Mouse (Mus musculus) brain, embryonic 14.5 days (tissue): ENCODE data around the gene Gas7.

Source experiments
- CTCF ChIP-seq: fragments of 200-500 bp; IDR thresholded peaks from 2 replicates; pipeline ENCODE4 v1.5.1; 2012; ENCODE audit warnings: inconsistent platforms, mild to moderate bottlenecking, moderate library complexity, borderline replicate concordance; ENCODE audit not compliant: insufficient read depth, insufficient read length; ENCODE audit errors: extremely low read depth
- POLR2A ChIP-seq: fragments of 200-500 bp; IDR thresholded peaks from 2 replicates; pipeline ENCODE4 v1.6.1; 2012; ENCODE audit warnings: mild to moderate bottlenecking, inconsistent platforms, borderline replicate concordance; ENCODE audit not compliant: poor library complexity, insufficient read depth, insufficient read length, severe bottlenecking; ENCODE audit errors: extremely low read depth

GRCm38 (mm10) chr11:67731056-67731455 lies 275.8 kb downstream of the Gas7 start:
- no peak for TF ChIP-seq CTCF
- TF ChIP-seq POLR2A = no peak
